Mouse (Mus musculus) heart, adult 2 months (tissue): ENCODE measurements at regions not wholly inside any gene's neighbourhood (a gene's known extent, or its start where the extent isn't known, plus 50 kb on each side); places are given as distances from the start of the nearest gene placed in this dataset.

Source experiments
- DNase-seq, 2 experiments: peaks; one replicate each; pipeline ENCODE4 v3.0.0; 2021
- H3K27ac ChIP-seq: fragments of 200-600 bp; 2 replicates; pipeline ENCODE4 v1.8.1; 2022
- H3K27me3 ChIP-seq: fragments of 200-500 bp; 2 replicates; pipeline ENCODE4 v1.6.1; 2012; ENCODE audit warnings: mild to moderate bottlenecking, low read length, inconsistent platforms, mixed read lengths; ENCODE audit not compliant: control insufficient read depth, insufficient read depth
- H3K36me3 ChIP-seq: fragments of 200-500 bp; 2 replicates; pipeline ENCODE4 v1.6.1; 2012; ENCODE audit warnings: low read length, inconsistent platforms; ENCODE audit not compliant: control insufficient read depth, insufficient read depth
- H3K4me1 ChIP-seq: fragments of 200-500 bp; 2 replicates; pipeline ENCODE4 v1.6.1; 2011; ENCODE audit warnings: low read length; ENCODE audit not compliant: control insufficient read depth, insufficient read depth
- H3K4me3 ChIP-seq: fragments of 200-600 bp; 2 replicates; pipeline ENCODE4 v1.8.1; 2022
- H3K79me2 ChIP-seq: fragments of 200-500 bp; replicated peaks from 2 replicates; pipeline ENCODE4 v1.6.1; 2012; ENCODE audit warnings: mild to moderate bottlenecking, inconsistent platforms, low read length, moderate library complexity, mixed read lengths; ENCODE audit not compliant: control insufficient read depth, insufficient read depth
- H3K9ac ChIP-seq: fragments of 200-500 bp; 2 replicates; pipeline ENCODE4 v1.6.1; 2012; ENCODE audit warnings: low read depth, mild to moderate bottlenecking, control low read depth, inconsistent platforms, low read length, mixed read lengths
- CTCF ChIP-seq: fragments of 200-600 bp; IDR thresholded peaks from 2 replicates; pipeline ENCODE4 v1.8.1; 2022; ENCODE audit warnings: antibody characterized with exemption, mild to moderate bottlenecking, moderate library complexity
- EP300 ChIP-seq: fragments of 200-500 bp; IDR thresholded peaks from 2 replicates; pipeline ENCODE4 v1.6.1; 2011; ENCODE audit warnings: low read depth, low read length, control low read depth; ENCODE audit not compliant: insufficient read depth
- POLR2A ChIP-seq: fragments of 200-500 bp; IDR thresholded peaks from 2 replicates; pipeline ENCODE4 v1.6.1; 2011; ENCODE audit warnings: mild to moderate bottlenecking, low read depth, low read length, control low read depth; ENCODE audit not compliant: insufficient read depth
- WGBS: fragments of 180-500 bp; shearing (Covaris S2); methylation state at CpG from one replicate; pipeline ENCODE4 v1.1.7; 2018; 5-methylcytosine and 5-hydroxymethylcytosine counted together
- intact Hi-C: fragments of 180-260 bp; cut with DNase I; formaldehyde crosslinking; loops from one replicate; pipeline ENCODE4 v1.15.1; 2025

GRCm38 (mm10) chr14:80976662-80977061 lies 992.8 kb downstream of the Olfm4 start:
- 56% methylated on average over 5 of the region's 5 CpGs for WGBS
- H3K4me3 ChIP-seq, result no peak overlapping the region
- no peaks in the 10 kb centered on the region for H3K36me3 ChIP-seq
- intact Hi-C loops, result no loop called here
- no peak for DNase-seq
- TF ChIP-seq POLR2A (no peak), EP300 (no peak), CTCF (no peak)
- no peak overlapping the region for H3K9ac ChIP-seq
- H3K27me3 ChIP-seq, result no peaks in the 10 kb centered on the region
- H3K79me2 ChIP-seq, result no peaks in the 10 kb centered on the region
- no peaks in the 10 kb centered on the region for H3K4me1 ChIP-seq
- no peak overlapping the region for H3K27ac ChIP-seq

DNA sequence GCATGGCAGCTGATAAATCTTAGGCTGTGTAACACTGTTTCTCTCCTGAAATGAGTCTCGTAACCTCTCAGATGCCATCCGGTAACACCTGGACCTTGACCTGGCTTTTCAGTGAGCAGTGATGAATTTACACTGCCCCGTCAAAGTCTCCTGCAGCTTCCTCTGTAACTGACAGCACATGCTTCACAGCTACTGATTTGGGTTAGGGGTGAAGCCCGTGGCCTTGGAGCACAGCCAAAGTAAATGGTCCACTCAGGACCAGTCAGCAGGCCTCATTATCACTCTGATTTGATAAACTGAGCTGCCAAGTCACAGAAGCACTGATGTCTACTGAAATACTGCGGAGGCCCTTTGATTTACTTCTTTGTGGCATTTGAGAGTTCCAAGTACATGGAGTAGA lies 995.6 kb downstream of the Olfm4 start:
- no peak for DNase-seq
- H3K79me2 ChIP-seq, result no peaks in the 10 kb centered on the region
- intact Hi-C loops, result no loop called here
- H3K4me1 ChIP-seq, result no peaks in the 10 kb centered on the region
- no peak overlapping the region for H3K9ac ChIP-seq
- 26% methylated on average over 5 of the region's 5 CpGs for WGBS
- H3K36me3 ChIP-seq, result no peaks in the 10 kb centered on the region
- no peaks in the 10 kb centered on the region for H3K27me3 ChIP-seq
- no peak for TF ChIP-seq CTCF
- no peak for TF ChIP-seq POLR2A
- TF ChIP-seq EP300, result no peak
- H3K4me3 ChIP-seq, result no peak overlapping the region
- H3K27ac ChIP-seq, result no peak overlapping the region

DNA sequence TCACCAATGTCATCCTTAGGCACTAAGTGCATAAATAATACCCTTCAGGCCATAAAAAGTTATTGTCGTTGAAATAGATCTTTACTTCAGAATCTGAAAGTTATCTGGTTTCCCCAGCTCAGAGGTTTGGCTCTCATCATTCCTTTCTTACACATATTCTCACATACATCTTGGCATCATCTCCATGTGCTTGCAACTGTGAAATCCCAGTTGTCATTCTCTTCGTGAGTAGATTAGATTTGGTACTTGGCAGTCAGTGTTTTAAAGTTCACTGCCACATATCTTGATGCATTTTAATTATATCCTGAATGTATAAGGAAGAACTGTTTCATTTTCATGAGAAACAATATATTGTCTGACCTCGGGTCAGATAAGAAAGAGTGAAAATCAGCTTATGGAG lies 1006.3 kb downstream of the Olfm4 start:
- intact Hi-C loops, result no loop called here
- TF ChIP-seq EP300 (no peak), CTCF (no peak), POLR2A (no peak)
- H3K4me3 ChIP-seq, result no peak overlapping the region
- H3K9ac ChIP-seq, result no peak overlapping the region
- 50% methylated on average over 3 of the region's 3 CpGs for WGBS
- H3K36me3 ChIP-seq, result no peaks in the 10 kb centered on the region
- H3K79me2 ChIP-seq, result no peaks in the 10 kb centered on the region
- H3K27me3 ChIP-seq, result no peaks in the 10 kb centered on the region
- H3K4me1 ChIP-seq, result no peaks in the 10 kb centered on the region
- no peak for DNase-seq
- no peak overlapping the region for H3K27ac ChIP-seq

GRCm38 (mm10) chr14:80990679-80991286 lies 1006.9 kb downstream of the Olfm4 start:
- intact Hi-C loops, result no loop called here

DNA sequence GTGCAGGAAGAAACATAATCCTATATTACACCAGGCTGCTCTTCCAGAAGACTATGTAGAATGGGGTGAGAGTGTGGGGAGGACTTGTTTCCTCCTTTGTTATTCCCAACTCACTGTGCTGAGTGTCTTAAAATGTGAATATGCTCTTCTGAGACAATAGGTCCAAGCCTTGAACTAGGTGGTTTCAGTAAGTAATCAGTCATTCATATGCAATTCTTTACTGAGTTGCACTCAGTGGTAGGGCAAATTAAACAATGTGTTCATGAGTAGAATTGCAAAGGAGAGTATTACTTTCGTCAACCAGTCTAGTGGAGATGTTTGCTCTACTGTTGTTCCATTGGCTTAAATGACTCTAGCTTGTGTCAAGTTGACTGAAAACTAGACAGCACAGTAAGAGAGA lies 1015.1 kb downstream of the Olfm4 start:
- no peak overlapping the region for H3K9ac ChIP-seq
- H3K4me1 ChIP-seq, result no peaks in the 10 kb centered on the region
- intact Hi-C loops, result no loop called here
- H3K27me3 ChIP-seq, result no peaks in the 10 kb centered on the region
- no peaks in the 10 kb centered on the region for H3K79me2 ChIP-seq
- TF ChIP-seq CTCF, result no peak
- TF ChIP-seq POLR2A, result no peak
- TF ChIP-seq EP300, result no peak
- 79% methylated on average over 1 of the region's 1 CpGs for WGBS
- no peaks in the 10 kb centered on the region for H3K36me3 ChIP-seq
- no peak for DNase-seq
- no peak overlapping the region for H3K4me3 ChIP-seq
- H3K27ac ChIP-seq, result no peak overlapping the region

More at GRCm38 (mm10) chr14:80990679-80991286, 1006.9 kb downstream of the Olfm4 start:
- no peak overlapping the region for H3K4me3 ChIP-seq
- no peak overlapping the region for H3K27ac ChIP-seq
- no peaks in the 10 kb centered on the region for H3K27me3 ChIP-seq
- 82% methylated on average over 1 of the region's 1 CpGs for WGBS
- H3K79me2 ChIP-seq, result no peaks in the 10 kb centered on the region
- no peak for DNase-seq
- H3K36me3 ChIP-seq, result no peaks in the 10 kb centered on the region
- no peak for TF ChIP-seq CTCF
- no peak for TF ChIP-seq EP300
- TF ChIP-seq POLR2A, result no peak
- H3K4me1 ChIP-seq, result no peaks in the 10 kb centered on the region
- no peak overlapping the region for H3K9ac ChIP-seq

DNA sequence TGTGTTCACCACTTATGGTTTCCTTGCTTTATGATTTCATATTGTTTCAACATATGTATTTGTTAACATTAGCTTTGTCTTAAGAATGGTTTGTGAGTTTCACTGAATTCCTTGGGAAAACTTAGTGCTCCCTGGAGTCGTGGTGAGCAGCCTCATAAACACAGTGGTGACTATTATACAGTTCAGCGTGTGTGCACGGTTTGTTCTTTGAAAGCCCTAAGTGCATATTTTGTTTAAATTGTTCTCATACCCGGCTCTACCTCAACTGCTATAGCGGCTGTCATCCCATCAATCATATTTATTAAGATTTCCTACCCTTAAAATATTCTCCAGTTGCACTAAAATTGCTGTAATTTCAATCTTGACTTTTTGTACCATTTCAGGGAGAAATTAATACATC lies 1029.3 kb downstream of the Olfm4 start:
- Histone ChIP-seq H3K4me3 (no peak overlapping the region), H3K9ac (no peak overlapping the region), H3K36me3 (no peaks in the 10 kb centered on the region), H3K27ac (no peak overlapping the region), H3K4me1 (no peaks in the 10 kb centered on the region), H3K79me2 (no peaks in the 10 kb centered on the region), H3K27me3 (no peaks in the 10 kb centered on the region)
- WGBS, result 73% methylated on average over 5 of the region's 5 CpGs
- intact Hi-C loops, result no loop called here
- DNase-seq, result no peak
- TF ChIP-seq EP300 (no peak), POLR2A (no peak), CTCF (no peak)
